Mouse (Mus musculus) retina, adult 2 months (tissue): Measurements from ENCODE around the gene Dspp.

ENCODE experiments used
- DNase-seq: peaks from one replicate; pipeline ENCODE4 v3.0.0-alpha.2; 2012; ENCODE audit warnings: low read depth, low spot score

Gene Dspp

GRCm38 (mm10) chr5:104170412-104170811 is at the start of gene Dspp:
Gene Dspp, plus strand, starts transcription at chr5:104170712.
- no peak for DNase-seq

DNA sequence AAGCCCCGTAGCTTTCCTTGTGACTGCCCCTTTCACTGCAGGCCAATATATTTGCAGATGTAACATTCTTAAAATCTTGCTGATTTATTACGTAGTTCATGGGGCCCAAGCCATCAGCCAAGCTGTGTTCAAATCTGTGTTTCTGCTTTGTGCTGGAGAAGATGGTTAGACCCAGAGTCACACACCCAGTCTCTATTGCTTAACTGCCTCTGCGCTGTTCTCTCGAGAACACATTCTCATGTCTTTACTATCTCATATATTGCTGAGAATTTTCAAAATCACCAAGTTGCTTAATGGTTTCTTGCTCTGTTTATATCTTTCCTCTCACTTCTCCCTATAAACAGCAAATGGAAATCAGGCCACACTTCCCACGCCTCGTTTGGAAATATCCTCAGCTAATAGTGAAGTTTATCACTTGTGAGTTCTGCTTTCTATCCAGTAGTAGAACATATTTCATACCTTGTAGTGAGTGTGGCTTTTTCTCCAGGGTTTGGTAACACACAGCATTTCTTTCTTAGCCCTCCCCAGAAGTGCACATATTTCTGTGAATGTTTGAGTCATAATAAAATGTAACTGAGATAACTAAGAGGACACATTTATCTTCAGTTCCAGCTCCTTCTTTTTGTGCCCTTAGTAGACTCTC is 46.4 kb upstream of the Dspp start:
- DNase-seq, result no peak

GRCm38 (mm10) chr5:104126561-104127320 is 43.8 kb upstream of the Dspp start:
- no peak for DNase-seq

- DNase-seq, result no peak
These were observed 43.2 kb upstream of the Dspp start for GRCm38 (mm10) chr5:104127351-104127750.

GRCm38 (mm10) chr5:104128281-104129031 is 42.1 kb upstream of the Dspp start:
- DNase-seq, result no peak

- DNase-seq, result no peak
These were observed 39.6 kb upstream of the Dspp start for GRCm38 (mm10) chr5:104130891-104131290.

GRCm38 (mm10) chr5:104131544-104131943 is 39.0 kb upstream of the Dspp start:
- DNase-seq, result no peak

GRCm38 (mm10) chr5:104133752-104134151 is 36.8 kb upstream of the Dspp start:
- no peak for DNase-seq

- no peak for DNase-seq
These were observed 32.5 kb upstream of the Dspp start for GRCm38 (mm10) chr5:104137920-104138541.

DNA sequence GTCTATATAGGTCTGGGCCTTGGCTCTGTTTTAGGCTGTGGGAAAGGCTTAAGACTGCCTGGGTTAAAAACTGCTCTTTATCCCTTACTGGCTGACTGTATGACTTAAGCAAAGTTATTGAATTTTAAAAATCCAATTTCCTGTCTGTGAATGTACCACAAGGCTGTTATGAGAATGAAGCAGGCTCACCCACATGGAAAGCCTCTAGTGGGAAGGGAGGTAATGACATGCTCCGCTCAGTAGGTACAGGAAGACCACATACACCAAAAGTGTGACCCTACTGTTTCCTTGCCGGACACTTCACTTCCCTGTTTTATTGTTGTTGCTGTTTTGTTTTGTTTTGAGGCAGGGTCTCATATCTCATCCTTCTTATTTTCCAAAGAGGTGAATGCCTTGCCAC is 29.4 kb upstream of the Dspp start:
- DNase-seq, result no peak

- no peak for DNase-seq
These were observed 26.5 kb upstream of the Dspp start for GRCm38 (mm10) chr5:104144057-104144456.

DNA sequence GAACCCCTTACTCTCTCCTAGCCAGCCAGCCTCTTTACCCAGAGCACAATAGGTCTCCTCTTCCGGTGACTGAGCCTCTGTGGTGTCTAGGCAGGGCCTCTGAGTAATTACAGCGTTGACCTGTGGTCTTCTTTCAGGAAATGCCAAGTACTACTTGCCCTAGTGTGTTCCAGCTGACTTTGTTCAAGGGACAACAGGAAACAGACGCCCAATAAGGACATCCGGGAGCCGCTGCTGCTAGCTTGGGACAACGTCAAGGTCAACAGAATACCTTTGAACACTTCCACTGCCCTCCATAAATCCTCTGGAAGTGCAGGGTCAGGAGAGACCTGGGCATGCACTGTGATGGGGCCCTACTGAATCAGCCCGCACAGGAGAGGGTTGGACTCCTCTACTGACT is 21.2 kb upstream of the Dspp start:
- no peak for DNase-seq

DNA sequence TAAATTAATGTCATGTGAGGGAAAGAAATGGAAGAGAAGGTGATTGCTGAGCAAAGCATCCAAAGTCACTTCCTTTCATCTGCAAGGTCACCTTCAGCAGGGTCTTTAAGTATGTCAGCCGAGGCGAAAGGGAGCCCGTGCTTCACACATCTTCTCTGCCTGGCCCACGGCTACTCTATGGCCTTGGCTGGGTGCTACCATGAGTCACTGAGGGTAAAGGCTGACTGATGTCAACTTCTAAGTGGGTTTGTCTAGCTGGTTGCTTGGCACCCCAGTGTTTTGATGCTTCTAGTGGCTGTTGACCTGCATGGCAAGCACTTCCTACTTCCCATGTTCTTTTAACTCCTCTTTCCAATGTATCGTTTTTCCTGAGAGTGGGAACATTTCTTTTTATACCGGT is 20.3 kb upstream of the Dspp start:
- no peak for DNase-seq

DNA sequence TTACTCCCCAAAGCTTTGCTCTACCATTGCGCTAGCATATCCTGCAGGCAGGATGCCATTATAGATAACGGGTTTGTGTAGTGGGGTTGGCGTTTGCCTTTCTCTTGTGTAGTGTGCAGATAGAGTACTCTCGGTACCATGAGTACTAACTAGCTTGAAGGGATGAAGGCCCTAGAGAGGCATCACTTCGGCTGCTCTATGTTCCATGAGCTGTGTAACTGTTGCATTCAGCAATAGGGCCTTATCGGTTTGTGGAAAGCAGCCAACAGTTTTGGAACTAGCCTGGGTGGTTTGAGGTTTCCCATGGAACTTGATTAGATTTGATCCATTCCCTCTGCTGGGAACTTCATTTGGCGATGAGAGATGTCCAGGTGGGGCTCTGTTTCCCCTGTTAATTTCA is 12.8 kb upstream of the Dspp start:
- no peak for DNase-seq

DNA sequence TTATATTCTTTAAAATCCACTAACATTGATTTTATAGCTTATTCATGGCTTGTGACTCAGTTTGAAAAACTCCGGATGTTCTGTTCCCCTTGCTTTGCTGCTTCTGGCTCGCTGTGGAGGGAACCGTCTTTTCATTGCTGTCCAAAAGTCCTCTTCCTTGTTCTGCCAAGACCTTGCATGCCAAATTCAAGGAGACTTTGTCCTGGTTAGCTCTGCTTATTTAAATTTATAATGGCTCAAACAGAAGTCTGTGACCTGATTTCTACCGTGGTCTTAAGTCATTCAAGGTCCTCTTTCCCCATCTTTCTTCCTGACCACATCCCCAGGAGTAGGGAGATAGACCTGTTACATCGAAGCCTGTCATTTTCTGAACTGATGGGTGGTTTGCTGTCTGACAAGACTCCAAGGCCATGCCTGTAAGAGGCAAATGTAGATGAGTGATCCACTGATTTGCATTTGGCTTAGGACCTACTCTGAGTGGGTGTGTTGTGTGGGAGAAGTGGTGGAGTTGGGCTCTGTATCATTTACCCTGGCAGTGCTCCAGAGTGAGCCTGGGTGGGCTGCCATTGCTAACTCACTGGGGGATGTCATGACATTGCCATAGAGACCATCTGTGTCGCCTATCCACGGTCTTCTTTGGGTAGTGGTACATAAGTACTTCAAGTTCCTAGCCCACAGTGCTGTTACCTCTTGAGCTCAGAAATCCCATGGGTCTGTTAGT is 12.0 kb upstream of the Dspp start:
- DNase-seq, result no peak

DNA sequence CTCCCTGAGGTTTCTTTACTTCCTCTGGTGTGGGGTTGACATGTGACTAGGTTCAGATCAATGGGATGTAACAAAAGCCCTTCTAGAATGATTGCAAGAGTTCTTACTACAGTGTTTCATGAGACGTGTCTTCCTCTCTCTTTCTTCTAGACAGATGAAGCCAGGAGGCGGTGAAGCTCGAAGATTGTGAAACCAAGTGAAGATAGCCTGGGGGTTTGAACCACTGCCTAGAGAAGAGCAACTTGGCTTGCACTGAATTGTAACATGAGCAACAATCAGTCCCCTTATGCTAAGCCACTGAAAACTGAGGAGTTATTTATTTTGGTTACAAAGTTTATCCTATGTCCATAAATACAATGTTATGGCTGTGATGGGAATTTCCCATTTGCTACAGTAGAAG is 9.9 kb upstream of the Dspp start:
- DNase-seq, result no peak

- DNase-seq, result no peak
These were observed 9.1 kb upstream of the Dspp start for GRCm38 (mm10) chr5:104161390-104161789.

GRCm38 (mm10) chr5:104163536-104163935 is 7.0 kb upstream of the Dspp start:
- no peak for DNase-seq

DNA sequence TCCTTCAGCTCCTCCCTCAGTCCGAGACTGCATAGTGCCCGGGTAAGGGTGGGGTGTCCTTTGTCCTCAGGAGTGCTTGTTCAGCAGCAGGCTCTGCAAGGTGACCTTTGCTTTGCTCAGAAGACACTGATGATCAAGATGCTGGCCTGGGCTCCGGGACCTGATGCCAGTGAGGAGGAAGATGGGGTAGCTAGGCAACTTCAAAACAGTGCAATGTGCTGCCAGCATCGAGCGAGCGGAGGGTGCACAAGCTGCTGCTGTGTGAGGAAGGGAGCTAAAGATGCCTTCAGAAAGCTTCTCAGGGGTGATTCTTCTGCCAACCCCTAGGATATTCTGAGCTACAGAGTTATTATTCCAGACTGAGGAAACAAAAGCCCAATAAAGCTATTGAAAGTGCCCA is 2.6 kb downstream of the Dspp start:
- no peak for DNase-seq

- no peak for DNase-seq
These were observed 13.2 kb downstream of the Dspp start for GRCm38 (mm10) chr5:104183743-104184142.

DNA sequence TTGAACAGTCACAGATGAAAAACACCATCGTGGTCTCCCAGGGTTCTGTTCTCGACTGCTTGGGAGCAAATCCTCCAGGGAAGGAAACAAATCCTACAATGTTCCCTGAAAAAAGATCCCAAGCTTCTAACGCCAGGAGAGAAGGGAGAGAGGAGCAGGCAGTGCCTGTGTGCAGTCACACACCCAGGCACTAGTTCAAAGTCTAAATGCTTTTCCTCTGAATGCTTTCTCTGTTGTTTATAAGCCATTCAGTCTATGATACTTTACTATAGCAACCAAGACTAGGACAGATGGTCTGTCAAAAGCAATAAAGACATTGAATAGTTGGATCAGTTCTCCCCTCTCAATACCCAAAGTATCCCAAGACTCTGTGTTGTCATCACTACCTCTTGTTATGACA is 16.8 kb downstream of the Dspp start:
- no peak for DNase-seq

DNA sequence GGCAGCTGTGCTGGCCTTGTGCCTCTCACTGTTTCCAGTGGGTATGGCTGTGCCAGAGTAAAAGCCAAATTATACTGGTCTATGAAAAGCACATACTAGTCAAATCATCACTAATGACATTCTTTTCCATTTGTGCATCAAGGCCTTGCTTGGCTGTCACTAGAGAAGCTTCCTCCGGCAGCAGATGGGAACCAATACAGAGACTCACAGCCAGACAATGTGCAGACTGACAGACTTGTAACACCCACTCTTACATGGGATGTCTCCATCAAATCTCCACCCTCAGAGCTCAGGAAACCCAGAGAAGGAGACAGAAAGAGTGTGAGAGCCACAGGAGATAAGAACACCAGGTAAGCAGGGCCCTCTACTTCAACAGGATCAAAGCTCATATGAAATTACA is 24.6 kb downstream of the Dspp start:
- no peak for DNase-seq
